Comparison of ENCODE assay signal across 25 mouse cellular contexts in the genomic region with DNA sequence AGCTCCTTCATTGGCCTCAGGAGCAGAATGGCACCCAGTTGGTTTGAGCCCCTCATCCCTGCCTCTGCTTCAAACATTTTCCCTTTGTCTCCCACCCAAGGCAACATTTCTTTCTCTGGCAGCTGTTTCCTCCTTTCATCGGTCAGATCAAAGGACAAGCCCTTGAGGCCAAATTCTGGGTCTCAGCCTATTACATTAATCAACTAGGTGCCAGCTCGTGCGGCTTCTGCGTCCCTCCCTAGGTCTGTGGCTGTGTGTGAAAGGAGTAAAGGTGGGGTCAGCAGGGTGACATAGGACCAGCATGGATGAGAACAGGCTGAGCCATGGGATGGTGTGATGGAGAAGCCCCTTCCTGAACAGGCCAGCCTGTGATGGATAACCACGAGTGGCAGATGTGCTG. TPM values are rescaled to one million over a fixed set of nuclear protein-coding genes. Genes with fewer than 3 reads are reported as not detected.
DNase-seq lines count a peak whose midpoint lies in the region; ATAC-seq lines count a peak whose summit lies in the region.
"Had no signal": no experiment of that assay in that cellular context is flagged by ENCODE, and none has a peak within 500 bp of the region (broad histone marks: within the 10 kb centered on the region; RNA-seq: fewer than 3 reads in every experiment).

No protein-coding gene starts in this region.

- H3K9me3 ChIP-seq in hindbrain, embryonic 11.5 days (ENCODE audit: control insufficient read depth, low read length): no peaks in the 10 kb centered on the region
- H3K9me3 ChIP-seq in hindbrain, embryonic 13.5 days: no peaks in the 10 kb centered on the region
- no peaks in the 10 kb centered on the region for H3K9me3 ChIP-seq in limb, embryonic 10.5 days (replicated peaks)
- H3K9me3 ChIP-seq: forebrain, embryonic 13.5 days; heart, embryonic 15.5 days; kidney, embryonic 15.5 days; limb, embryonic 12.5 days; liver, embryonic 12.5 days had no signal

- no peaks in the 10 kb centered on the region for H3K36me3 ChIP-seq in hindbrain, embryonic 11.5 days (ENCODE audit: control insufficient read depth, insufficient read depth, low read length)
- H3K36me3 ChIP-seq in hindbrain, embryonic 13.5 days: peaks cover 22% of the 10 kb centered on the region
- H3K36me3 ChIP-seq in limb, embryonic 10.5 days: peaks cover 26% of the 10 kb centered on the region

- H3K4me2 ChIP-seq in hindbrain, embryonic 11.5 days (replicated peaks; ENCODE audit: low read depth, low read length): no peak overlapping the region
- H3K4me2 ChIP-seq in hindbrain, embryonic 13.5 days: no peak overlapping the region
- H3K4me2 ChIP-seq: forebrain, embryonic 13.5 days; heart, embryonic 15.5 days; kidney, embryonic 15.5 days; limb, embryonic 12.5 days; liver, embryonic 12.5 days had no signal

- no peaks in the 10 kb centered on the region for H3K27me3 ChIP-seq in hindbrain, embryonic 11.5 days (ENCODE audit: control insufficient read depth, insufficient read depth, low read length)
- H3K27me3 ChIP-seq in hindbrain, embryonic 13.5 days: no peaks in the 10 kb centered on the region
- H3K27me3 ChIP-seq in limb, embryonic 10.5 days (ENCODE audit: low read depth, poor library complexity, severe bottlenecking): no peaks in the 10 kb centered on the region
- H3K27me3 ChIP-seq: forebrain, embryonic 13.5 days; heart, embryonic 15.5 days; kidney, embryonic 15.5 days; limb, embryonic 12.5 days; liver, embryonic 12.5 days had no signal

- no peak overlapping the region for H3K9ac ChIP-seq in hindbrain, embryonic 11.5 days (ENCODE audit: low read depth, low read length)
- H3K9ac ChIP-seq in hindbrain, embryonic 13.5 days: no peak overlapping the region
- H3K9ac ChIP-seq: forebrain, embryonic 13.5 days; heart, embryonic 15.5 days; kidney, embryonic 15.5 days; limb, embryonic 12.5 days; liver, embryonic 12.5 days had no signal

- ATAC-seq in hindbrain, embryonic 11.5 days (ENCODE audit: low FRiP score): peak; percentile 54; the same call in 1 of the 2 replicates
- ATAC-seq in hindbrain, embryonic 13.5 days (ENCODE audit: low FRiP score): no peak
- ATAC-seq: forebrain, embryonic 13.5 days; intestine, postnatal 0 days; liver, embryonic 12.5 days had no signal

- intact Hi-C loops in left cerebral cortex, postnatal 36 days (cut with DNase I): no loop called here

- no peak overlapping the region for H3K4me3 ChIP-seq in hindbrain, embryonic 11.5 days (ENCODE audit: low read depth, low read length)
- no peak overlapping the region for H3K4me3 ChIP-seq in hindbrain, embryonic 13.5 days
- H3K4me3 ChIP-seq in limb, embryonic 10.5 days: no peak overlapping the region
- H3K4me3 ChIP-seq: forebrain, embryonic 13.5 days; heart, embryonic 15.5 days; kidney, embryonic 15.5 days; limb, embryonic 12.5 days; liver, embryonic 12.5 days had no signal

- 31% methylated on average over 5 of the region's 5 CpGs for WGBS in hindbrain, embryonic 11.5 days
- WGBS in hindbrain, embryonic 13.5 days: 30% methylated on average over 5 of the region's 5 CpGs
- 3% methylated on average over 5 of the region's 5 CpGs for WGBS in limb, embryonic 10.5 days

- H3K4me1 ChIP-seq in hindbrain, embryonic 11.5 days (replicated peaks; ENCODE audit: control insufficient read depth, insufficient read depth, low read length): no peaks in the 10 kb centered on the region
- H3K4me1 ChIP-seq in hindbrain, embryonic 13.5 days (replicated peaks): peaks cover 8% of the 10 kb centered on the region
- H3K4me1 ChIP-seq in limb, embryonic 10.5 days: peaks cover 15% of the 10 kb centered on the region
- H3K4me1 ChIP-seq: liver, embryonic 12.5 days had no signal

- peak; percentile 40 for DNase-seq in hindbrain, embryonic 11.5 days (ENCODE audit: low spot score)
- peak; percentile 19 for DNase-seq in retina, postnatal 1 day
- DNase-seq in retina, embryonic 14.5 days (ENCODE audit: low spot score): no peak
- peak; percentile 43 for DNase-seq in limb, embryonic 10.5 days (ENCODE audit: low spot score)
- DNase-seq in yolk sac, embryonic 10.5 days (ENCODE audit: low spot score): peak; percentile 10
- no peak for DNase-seq in left cerebral cortex, postnatal 36 days (ENCODE audit: low spot score in 2 of 2)
- DNase-seq in left cerebral cortex, adult 11 months (ENCODE audit: low spot score): no peak
- DNase-seq: B cell, adult 2 months; cerebellum, postnatal 10 days; gastrocnemius, postnatal 14 days; heart, adult 18-20 months; layer of hippocampus, postnatal 36 days; lung, adult 2 months; lung, postnatal 36 days; right cerebral cortex, postnatal 14 days; spleen, adult 18-20 months; thymus, postnatal 36 days had no signal

- peak overlapping the region; percentile 43 for H3K27ac ChIP-seq in hindbrain, embryonic 11.5 days (ENCODE audit: low read depth, low read length)
- no peak overlapping the region for H3K27ac ChIP-seq in hindbrain, embryonic 13.5 days
- H3K27ac ChIP-seq in limb, embryonic 10.5 days: peak overlapping the region; percentile 73; the same call in 1 of the 2 replicates
- H3K27ac ChIP-seq: forebrain, embryonic 13.5 days; heart, embryonic 15.5 days; kidney, embryonic 15.5 days; limb, embryonic 12.5 days; liver, embryonic 12.5 days had no signal

RNA-seq across cellular contexts. Expression of gene Artn, which starts 13.8 kb away (rescaled TPM):
- polyA plus RNA-seq in hindbrain, embryonic 11.5 days (2014; fragmentation: Nextera tagmentation; extraction: Ambion mirVana): 1.6 and 1.8 TPM in 2 replicates
- polyA plus RNA-seq in hindbrain, embryonic 13.5 days (2015; fragmentation: Nextera tagmentation; extraction: Ambion mirVana): 0.78 and 0.84 TPM in 2 replicates
- 6.5 and 13.5 TPM in 2 replicates for polyA plus RNA-seq in limb, embryonic 10.5 days (2016; fragmentation: Nextera tagmentation; extraction: Ambion mirVana)
- 1 to 10 TPM; 3.1 TPM for total RNA-seq in left cerebral cortex, postnatal 36 days (2021)
- total RNA-seq: megakaryocyte-erythroid progenitor cell, adult 5-6 weeks had no signal

RNA-seq across cellular contexts. Expression of gene Ipo13, which starts 28.5 kb away (rescaled TPM):
- 43.8 and 54.5 TPM in 2 replicates for polyA plus RNA-seq in hindbrain, embryonic 11.5 days (2014; fragmentation: Nextera tagmentation; extraction: Ambion mirVana)
- polyA plus RNA-seq in hindbrain, embryonic 13.5 days (2015; fragmentation: Nextera tagmentation; extraction: Ambion mirVana): 64.4 and 74.5 TPM in 2 replicates
- polyA plus RNA-seq in limb, embryonic 10.5 days (2016; fragmentation: Nextera tagmentation; extraction: Ambion mirVana): 56.0 and 56.7 TPM in 2 replicates
- 100 to 1,000 TPM; 119 to 122 TPM for total RNA-seq in left cerebral cortex, postnatal 36 days (2021)

RNA-seq across cellular contexts. Expression of gene Dph2, which starts 51.5 kb away (rescaled TPM):
- polyA plus RNA-seq in hindbrain, embryonic 11.5 days (2014; fragmentation: Nextera tagmentation; extraction: Ambion mirVana): 21.0 and 26.8 TPM in 2 replicates
- polyA plus RNA-seq in hindbrain, embryonic 13.5 days (2015; fragmentation: Nextera tagmentation; extraction: Ambion mirVana): 24.0 and 24.8 TPM in 2 replicates
- polyA plus RNA-seq in limb, embryonic 10.5 days (2016; fragmentation: Nextera tagmentation; extraction: Ambion mirVana): 22.7 and 25.1 TPM in 2 replicates
- 10 to 100 TPM in 1 of 2 experiments, 1 to 10 TPM in 1; 6.6 to 10.8 TPM for total RNA-seq in left cerebral cortex, postnatal 36 days (2021)

RNA-seq across cellular contexts. Expression of gene Atp6v0b, which starts 56.2 kb away (rescaled TPM):
- 233 and 246 TPM in 2 replicates for polyA plus RNA-seq in hindbrain, embryonic 11.5 days (2014; fragmentation: Nextera tagmentation; extraction: Ambion mirVana)
- polyA plus RNA-seq in hindbrain, embryonic 13.5 days (2015; fragmentation: Nextera tagmentation; extraction: Ambion mirVana): 485 and 492 TPM in 2 replicates
- 143 and 147 TPM in 2 replicates for polyA plus RNA-seq in limb, embryonic 10.5 days (2016; fragmentation: Nextera tagmentation; extraction: Ambion mirVana)
- total RNA-seq in left cerebral cortex, postnatal 36 days (2021): 100 to 1,000 TPM; 432 to 445 TPM

Comparison
In these comparisons a context has a peak if more than half of its experiments do, and no peak if none do; other contexts are left out.
1. DNase-seq: peak in hindbrain, embryonic 11.5 days (single experiment), retina, postnatal 1 day (single experiment), limb, embryonic 10.5 days (single experiment) and yolk sac, embryonic 10.5 days (single experiment); none in retina, embryonic 14.5 days (single experiment), left cerebral cortex, postnatal 36 days (0 of 2) and left cerebral cortex, adult 11 months (single experiment).